Mouse (Mus musculus) heart, adult 11 months (tissue): Measurements from ENCODE around the gene Pla2g4c.

Source experiments
- DNase-seq: peaks from one replicate; pipeline ENCODE4 v3.0.0; 2022

Pla2g4c gene

DNA sequence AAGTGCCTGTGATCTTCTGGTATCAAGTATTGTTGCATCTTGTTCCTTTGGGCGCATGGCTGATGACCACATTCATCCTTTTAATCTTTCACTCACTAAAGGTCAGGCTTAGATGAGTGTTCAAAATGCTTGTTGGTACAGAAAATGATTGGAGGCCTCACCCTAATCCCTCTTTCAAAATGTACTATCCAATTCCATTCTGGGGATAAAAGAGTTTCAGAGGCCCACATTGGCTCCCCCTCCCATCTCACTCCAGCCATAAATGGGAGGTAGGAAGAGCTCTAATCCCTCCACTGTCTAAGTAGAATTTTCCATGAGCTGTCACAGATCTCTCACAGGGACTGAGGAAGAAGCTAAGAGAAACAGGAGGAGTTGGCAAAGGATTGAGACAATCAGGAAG lies 73.4 kb downstream of the Pla2g4c start, which contains the start of gene Cabp5:
Cabp5 (plus strand) TSS at position 301 of the 400 bp plus-strand sequence.
- DNase-seq: no peak
